Mouse (Mus musculus): ENCODE results near the gene Dnajc19.

- TF ChIP-seq CTCF (IDR thresholded peaks at IDR 0.05; ENCODE audit: low read depth, low read length) (no peak), EP300 (IDR thresholded peaks at IDR 0.05; ENCODE audit: insufficient read depth, low read depth, low read length) (no peak), POLR2A (IDR thresholded peaks at IDR 0.05; ENCODE audit: insufficient read depth, low read length) (no peak)
These were observed 45.4 kb downstream of the Dnajc19 start for GRCm38 (mm10) chr3:34035706-34036105.
